Mouse (Mus musculus) embryo, embryonic 9.5 days (tissue): ENCODE data around the gene Sestd1.

Experiments used
- DNase-seq: peaks from one replicate; pipeline ENCODE4 v3.0.0-alpha.2; 2017; ENCODE audit errors: extremely low spot score

The Sestd1 gene

GRCm38 (mm10) chr2:77220960-77221359 lies 59.4 kb downstream of the Sestd1 start:
- no peak for DNase-seq

- no peak for DNase-seq
These were observed 67.5 kb downstream of the Sestd1 start for GRCm38 (mm10) chr2:77212885-77213284.

GRCm38 (mm10) chr2:77206951-77207350 lies 73.4 kb downstream of the Sestd1 start:
- DNase-seq = no peak

- no peak for DNase-seq
These were observed 76.5 kb downstream of the Sestd1 start for GRCm38 (mm10) chr2:77203916-77204315.

GRCm38 (mm10) chr2:77201900-77202299 lies 78.5 kb downstream of the Sestd1 start:
- DNase-seq = no peak

- no peak for DNase-seq
These were observed 79.3 kb downstream of the Sestd1 start for GRCm38 (mm10) chr2:77200958-77201614.

- DNase-seq = no peak
These were observed 80.0 kb downstream of the Sestd1 start for GRCm38 (mm10) chr2:77200379-77200778.

GRCm38 (mm10) chr2:77198246-77198645 lies 82.1 kb downstream of the Sestd1 start:
- no peak for DNase-seq

GRCm38 (mm10) chr2:77196819-77197218 lies 83.6 kb downstream of the Sestd1 start:
- DNase-seq = no peak

GRCm38 (mm10) chr2:77195056-77195455 lies 85.3 kb downstream of the Sestd1 start:
- no peak for DNase-seq

GRCm38 (mm10) chr2:77191811-77192210 lies 88.6 kb downstream of the Sestd1 start:
- no peak for DNase-seq

- no peak for DNase-seq
These were observed 89.5 kb downstream of the Sestd1 start for GRCm38 (mm10) chr2:77190891-77191290.

GRCm38 (mm10) chr2:77190301-77190700 lies 90.1 kb downstream of the Sestd1 start:
- DNase-seq = no peak

GRCm38 (mm10) chr2:77189671-77190070 lies 90.7 kb downstream of the Sestd1 start:
- no peak for DNase-seq

GRCm38 (mm10) chr2:77187501-77187900 lies 92.9 kb downstream of the Sestd1 start:
- DNase-seq = no peak

- DNase-seq = no peak
These were observed 93.5 kb downstream of the Sestd1 start for GRCm38 (mm10) chr2:77186912-77187311.

GRCm38 (mm10) chr2:77184049-77184571 lies 96.3 kb downstream of the Sestd1 start:
- no peak for DNase-seq

GRCm38 (mm10) chr2:77183646-77184045 lies 96.7 kb downstream of the Sestd1 start:
- no peak for DNase-seq

- no peak for DNase-seq
These were observed 97.4 kb downstream of the Sestd1 start for GRCm38 (mm10) chr2:77182996-77183380.

- no peak for DNase-seq
These were observed 98.0 kb downstream of the Sestd1 start for GRCm38 (mm10) chr2:77182271-77182995.

- DNase-seq = no peak
These were observed 102.9 kb downstream of the Sestd1 start for GRCm38 (mm10) chr2:77177472-77177871.

GRCm38 (mm10) chr2:77176413-77176812 lies 104.0 kb downstream of the Sestd1 start:
- no peak for DNase-seq

- DNase-seq = no peak
These were observed 105.0 kb downstream of the Sestd1 start for GRCm38 (mm10) chr2:77175411-77175810.
